Mouse (Mus musculus): ENCODE results near the gene Ldb3. TPM values are rescaled to one million over a fixed set of nuclear protein-coding genes. Genes with fewer than 3 reads are reported as not detected.

The Ldb3 gene
- total RNA-seq, 2 experiments from 2014 or later = 2.8 to 3.3 TPM

GRCm38 (mm10) chr14:34567697-34568096 lies 20.8 kb downstream of the Ldb3 start:
- intact Hi-C loops (cut with DNase I) = loop anchor here (5.0 kb wide), 2 partner anchors 105 to 195 kb away; partner anchors contain the start of gene Sncg

GRCm38 (mm10) chr14:34566530-34566929 lies 22.0 kb downstream of the Ldb3 start:
- intact Hi-C loops (cut with DNase I) = loop anchor here (5.0 kb wide), 2 partner anchors 104 to 194 kb away; partner anchors contain the start of gene Sncg
- no peak for DNase-seq (ENCODE audit: low spot score in 2 of 2)

More at GRCm38 (mm10) chr14:34567697-34568096, 20.8 kb downstream of the Ldb3 start:
- no peak for DNase-seq (ENCODE audit: low spot score in 2 of 2)

- intact Hi-C loops (cut with DNase I) = loop anchor here (5.0 kb wide), 2 partner anchors 103 to 193 kb away; partner anchors contain the start of gene Sncg
- no peak for DNase-seq (ENCODE audit: low spot score in 2 of 2)
Measured at GRCm38 (mm10) chr14:34565711-34566110, 22.8 kb downstream of the Ldb3 start.

- intact Hi-C loops (cut with DNase I) = loop anchor here (5.0 kb wide), 2 partner anchors 102 to 192 kb away; partner anchors contain the start of gene Sncg
- DNase-seq (ENCODE audit: low spot score in 2 of 2) = no peak
Measured at GRCm38 (mm10) chr14:34564646-34565045, 23.8 kb downstream of the Ldb3 start.

- DNase-seq (ENCODE audit: low spot score in 2 of 2) = no peak
- intact Hi-C loops (cut with DNase I) = no loop called here
Measured at GRCm38 (mm10) chr14:34562393-34562792, 26.1 kb downstream of the Ldb3 start.

GRCm38 (mm10) chr14:34561647-34562046 lies 26.8 kb downstream of the Ldb3 start:
- intact Hi-C loops (cut with DNase I) = no loop called here
- no peak for DNase-seq (ENCODE audit: low spot score in 2 of 2)

GRCm38 (mm10) chr14:34558947-34559346 lies 29.5 kb downstream of the Ldb3 start:
- intact Hi-C loops (cut with DNase I) = no loop called here
- DNase-seq (ENCODE audit: low spot score in 2 of 2) = no peak

GRCm38 (mm10) chr14:34555211-34555610 lies 33.3 kb downstream of the Ldb3 start:
- no peak for DNase-seq (ENCODE audit: low spot score in 2 of 2)
- intact Hi-C loops (cut with DNase I) = no loop called here

GRCm38 (mm10) chr14:34554047-34554446 lies 34.4 kb downstream of the Ldb3 start:
- no peak for DNase-seq (ENCODE audit: low spot score in 2 of 2)
- intact Hi-C loops (cut with DNase I) = no loop called here

- intact Hi-C loops (cut with DNase I) = no loop called here
Measured at GRCm38 (mm10) chr14:34553470-34553869, 35.0 kb downstream of the Ldb3 start.

GRCm38 (mm10) chr14:34552226-34552625 lies 36.3 kb downstream of the Ldb3 start:
- DNase-seq (ENCODE audit: low spot score in 2 of 2) = no peak
- intact Hi-C loops (cut with DNase I) = no loop called here

More at GRCm38 (mm10) chr14:34553470-34553869, 35.0 kb downstream of the Ldb3 start:
- no peak for DNase-seq (ENCODE audit: low spot score in 2 of 2)

GRCm38 (mm10) chr14:34549004-34549671 lies 39.3 kb downstream of the Ldb3 start:
- peak; percentile 79 to 86 for DNase-seq (ENCODE audit: low spot score in 2 of 2)
- intact Hi-C loops (cut with DNase I) = loop anchor here (1.0 to 2.0 kb wide), 2 partner anchors 47 to 90 kb away; no protein-coding TSS in a partner anchor

GRCm38 (mm10) chr14:34548391-34549001 lies 40.0 kb downstream of the Ldb3 start:
- intact Hi-C loops (cut with DNase I) = loop anchor here (1.0 to 2.0 kb wide), 2 partner anchors 46 to 90 kb away; no protein-coding TSS in a partner anchor
- DNase-seq (ENCODE audit: low spot score in 2 of 2) = peak; percentile 63 to 68

- intact Hi-C loops (cut with DNase I) = no loop called here
- DNase-seq (ENCODE audit: low spot score in 2 of 2) = no peak
Measured at GRCm38 (mm10) chr14:34544545-34544944, 43.9 kb downstream of the Ldb3 start.

- no peak for DNase-seq (ENCODE audit: low spot score in 2 of 2)
- intact Hi-C loops (cut with DNase I) = no loop called here
Measured at GRCm38 (mm10) chr14:34544001-34544400, 44.5 kb downstream of the Ldb3 start.

GRCm38 (mm10) chr14:34543596-34543995 lies 44.9 kb downstream of the Ldb3 start:
- intact Hi-C loops (cut with DNase I) = no loop called here
- no peak for DNase-seq (ENCODE audit: low spot score in 2 of 2)

GRCm38 (mm10) chr14:34541896-34542295 lies 46.6 kb downstream of the Ldb3 start:
- intact Hi-C loops (cut with DNase I) = no loop called here

GRCm38 (mm10) chr14:34540685-34541162 lies 47.8 kb downstream of the Ldb3 start:
- no peak for DNase-seq (ENCODE audit: low spot score in 2 of 2)

More at GRCm38 (mm10) chr14:34541896-34542295, 46.6 kb downstream of the Ldb3 start:
- no peak for DNase-seq (ENCODE audit: low spot score in 2 of 2)

GRCm38 (mm10) chr14:34535883-34536282 lies 52.6 kb downstream of the Ldb3 start:
- DNase-seq (ENCODE audit: low spot score in 2 of 2) = no peak
- intact Hi-C loops (cut with DNase I) = no loop called here

More at GRCm38 (mm10) chr14:34540685-34541162, 47.8 kb downstream of the Ldb3 start:
- intact Hi-C loops (cut with DNase I) = no loop called here

- intact Hi-C loops (cut with DNase I) = no loop called here
Measured at GRCm38 (mm10) chr14:34533537-34533936, 54.9 kb downstream of the Ldb3 start.

More at GRCm38 (mm10) chr14:34533537-34533936, 54.9 kb downstream of the Ldb3 start:
- no peak for DNase-seq (ENCODE audit: low spot score in 2 of 2)
